Mouse (Mus musculus): ENCODE results near the gene Primpol.

GRCm38 (mm10) chr8:46530541-46530940 lies 86.5 kb downstream of the Primpol start:
- TF ChIP-seq POLR2A (IDR thresholded peaks at IDR 0.05; ENCODE audit: borderline replicate concordance, low read depth, low read length) (no peak), CTCF (IDR thresholded peaks at IDR 0.05; ENCODE audit: low read depth, low read length) (no peak)

Measured in bone marrow macrophage, adult 2 months (primary cell).